Mouse (Mus musculus) forebrain, postnatal 0 days (tissue): ENCODE measurements at regions not wholly inside any gene's neighbourhood (a gene's known extent, or its start where the extent isn't known, plus 50 kb on each side); places are given as distances from the start of the nearest gene placed in this dataset.
A peak's percentile ranks its signal among the peaks of the same experiment; 100 is the strongest.

Experiments
- ATAC-seq: fragments of 200-750 bp; cut with Nextera tagmentation; 2 replicates; pipeline ENCODE4 v1.8.0; 2017; ENCODE audit warnings: mild to moderate bottlenecking, moderate library complexity
- DNase-seq: peaks from one replicate; pipeline ENCODE4 v3.0.0-alpha.2; 2015
- H3K27ac ChIP-seq: fragments of 300-500 bp; sonication (generic); 2 replicates; pipeline ENCODE4 v1.5.1; 2014; ENCODE audit warnings: low read depth, mild to moderate bottlenecking, antibody characterized with exemption, low read length, moderate library complexity, mixed read lengths
- H3K27me3 ChIP-seq: fragments of 300-500 bp; sonication (generic); 2 replicates; pipeline ENCODE4 v1.6.1; 2014; ENCODE audit warnings: mild to moderate bottlenecking, low read length, mixed read lengths; ENCODE audit not compliant: insufficient read depth
- H3K36me3 ChIP-seq: fragments of 300-500 bp; sonication (generic); 2 replicates; pipeline ENCODE4 v1.6.1; 2014; ENCODE audit warnings: mild to moderate bottlenecking, moderate library complexity; ENCODE audit not compliant: insufficient read depth
- H3K4me1 ChIP-seq: fragments of 300-500 bp; sonication (generic); 2 replicates; pipeline ENCODE4 v1.6.1; 2014; ENCODE audit warnings: antibody characterized with exemption; ENCODE audit not compliant: insufficient read depth
- H3K4me2 ChIP-seq: fragments of 300-500 bp; sonication (generic); 2 replicates; pipeline ENCODE4 v1.6.1; 2014; ENCODE audit warnings: low read depth, mild to moderate bottlenecking, moderate library complexity
- H3K4me3 ChIP-seq: fragments of 300-500 bp; sonication (generic); 2 replicates; pipeline ENCODE4 v1.5.1; 2014; ENCODE audit warnings: low read depth, low read length, mixed read lengths
- H3K9ac ChIP-seq: fragments of 300-500 bp; sonication (generic); 2 replicates; pipeline ENCODE4 v1.6.1; 2014; ENCODE audit warnings: mild to moderate bottlenecking
- H3K9me3 ChIP-seq: fragments of 300-500 bp; sonication (generic); 2 replicates; pipeline ENCODE4 v1.6.1; 2016; ENCODE audit warnings: low read length
- CTCF ChIP-seq: sonication (generic); IDR thresholded peaks from 2 replicates; pipeline ENCODE4 v1.5.1; 2016; ENCODE audit warnings: antibody characterized with exemption, control low read depth, low read depth
- WGBS: fragments of 180-500 bp; shearing (Covaris S2); extraction: QIAGEN DNeasy Blood & Tissue Kit; methylation state at CpG from one replicate; pipeline ENCODE4 v1.1.7; 2014; 5-methylcytosine and 5-hydroxymethylcytosine counted together

DNA sequence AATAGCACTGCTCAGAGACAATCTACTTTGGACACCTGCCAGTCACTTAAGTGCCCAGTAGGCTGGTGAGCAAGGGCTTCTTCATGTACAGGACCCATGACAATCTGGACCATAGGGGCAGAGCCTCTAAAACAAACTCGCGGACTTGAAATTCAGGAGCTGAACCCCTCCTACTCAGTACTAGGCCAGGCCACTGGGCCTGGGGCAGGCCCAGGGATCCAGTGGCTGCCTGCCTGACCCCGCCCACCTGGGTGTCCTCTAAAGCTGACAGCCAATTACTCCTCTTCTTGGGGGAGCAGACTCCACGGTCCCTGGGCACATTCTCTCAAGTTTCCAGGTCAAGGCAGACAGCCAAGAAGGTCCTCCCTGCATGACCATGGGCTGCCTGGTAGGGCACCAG, 78.3 kb upstream of the A730046J19Rik start:
- Histone ChIP-seq H3K27ac (no peak overlapping the region), H3K4me3 (no peak overlapping the region), H3K27me3 (no peaks in the 10 kb centered on the region), H3K9ac (no peak overlapping the region), H3K36me3 (no peaks in the 10 kb centered on the region), H3K4me2 (no peak overlapping the region), H3K9me3 (no peaks in the 10 kb centered on the region), H3K4me1 (no peaks in the 10 kb centered on the region)
- no peak for TF ChIP-seq CTCF
- ATAC-seq (no peak), DNase-seq (no peak)
- WGBS = 54% methylated on average over 4 of the region's 4 CpGs

DNA sequence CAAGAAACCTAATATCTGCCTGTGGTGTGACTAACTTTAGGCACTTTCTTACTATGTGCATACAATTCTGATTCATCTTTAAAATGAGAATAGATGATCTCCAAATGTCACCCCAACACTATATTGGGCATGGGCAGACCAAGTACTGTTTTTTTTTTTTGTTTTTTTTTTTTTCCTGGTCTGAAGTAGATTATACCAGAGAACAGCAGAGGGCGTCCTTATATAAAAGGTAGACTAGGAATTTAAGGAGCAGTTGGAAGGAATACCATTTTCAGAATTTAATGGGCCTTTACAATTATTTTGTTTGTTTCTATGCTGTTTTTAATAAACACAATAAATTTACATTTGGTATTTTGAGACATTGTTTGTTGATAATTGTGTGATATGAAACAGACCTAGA, 72.3 kb upstream of the A730046J19Rik start:
- Histone ChIP-seq H3K36me3 (no peaks in the 10 kb centered on the region), H3K9me3 (no peaks in the 10 kb centered on the region), H3K4me3 (no peak overlapping the region), H3K27me3 (no peaks in the 10 kb centered on the region), H3K4me1 (no peaks in the 10 kb centered on the region), H3K4me2 (no peak overlapping the region), H3K9ac (no peak overlapping the region), H3K27ac (no peak overlapping the region)
- WGBS = 9% methylated on average over 1 of the region's 1 CpGs
- ATAC-seq = no peak
- peak; percentile 21; the same call in 1 of the 2 replicates for TF ChIP-seq CTCF
- DNase-seq = no peak

DNA sequence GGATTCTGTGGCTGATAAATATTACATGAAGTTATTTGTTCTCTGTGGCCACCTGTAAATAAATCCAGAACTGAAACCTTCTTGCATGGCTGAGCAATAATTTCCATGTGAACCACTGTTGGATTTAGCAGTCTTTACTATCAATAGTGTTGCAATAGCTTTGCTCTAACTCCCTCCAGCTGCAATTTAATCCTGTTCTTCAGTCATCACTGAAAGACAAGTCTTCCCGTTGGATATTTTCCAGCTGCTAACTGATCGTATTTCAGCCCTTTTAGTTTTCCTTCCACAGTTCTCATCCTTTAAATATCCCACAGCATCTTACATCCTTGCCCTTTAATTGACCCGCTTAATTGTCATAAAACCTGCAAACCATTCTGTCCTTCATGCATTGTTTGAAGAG, 55.3 kb upstream of the A730046J19Rik start:
- Histone ChIP-seq H3K9me3 (no peaks in the 10 kb centered on the region), H3K4me3 (no peak overlapping the region), H3K36me3 (no peaks in the 10 kb centered on the region), H3K27me3 (no peaks in the 10 kb centered on the region), H3K4me2 (no peak overlapping the region), H3K27ac (no peak overlapping the region), H3K9ac (no peak overlapping the region), H3K4me1 (no peaks in the 10 kb centered on the region)
- WGBS = 45% methylated on average over 3 of the region's 3 CpGs
- TF ChIP-seq CTCF = no peak
- ATAC-seq = no peak
- DNase-seq = no peak
